Mouse (Mus musculus): ENCODE results near the gene Syt1. TPM values are rescaled to one million over a fixed set of nuclear protein-coding genes. Genes with fewer than 3 reads are reported as not detected.

Gene Syt1
- total RNA-seq, 2 experiments from 2014 or later = 0.13 to 0.15 TPM

- no peak for DNase-seq
Measured at GRCm38 (mm10) chr10:108638095-108638494, 372.7 kb downstream of the Syt1 start.

DNA sequence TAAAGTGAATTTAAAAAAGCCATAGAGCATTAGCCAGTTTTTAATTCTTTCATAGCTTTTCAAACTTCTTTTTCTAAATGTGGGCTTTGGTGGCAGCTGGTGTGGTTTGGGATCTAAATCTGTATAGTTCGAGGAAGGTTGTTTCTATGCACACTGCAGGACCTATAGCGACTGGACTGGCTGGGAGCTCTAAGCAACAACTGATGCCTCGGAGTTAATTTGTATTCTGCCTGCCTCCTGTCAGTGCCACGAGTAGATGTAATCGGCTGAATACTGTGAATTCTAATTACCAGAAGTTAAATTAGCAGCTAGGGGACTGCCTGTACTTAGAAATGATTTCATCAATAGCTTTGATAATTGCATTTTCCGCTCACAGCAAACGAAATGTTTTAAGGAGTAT, 374.7 kb downstream of the Syt1 start:
- DNase-seq = no peak

DNA sequence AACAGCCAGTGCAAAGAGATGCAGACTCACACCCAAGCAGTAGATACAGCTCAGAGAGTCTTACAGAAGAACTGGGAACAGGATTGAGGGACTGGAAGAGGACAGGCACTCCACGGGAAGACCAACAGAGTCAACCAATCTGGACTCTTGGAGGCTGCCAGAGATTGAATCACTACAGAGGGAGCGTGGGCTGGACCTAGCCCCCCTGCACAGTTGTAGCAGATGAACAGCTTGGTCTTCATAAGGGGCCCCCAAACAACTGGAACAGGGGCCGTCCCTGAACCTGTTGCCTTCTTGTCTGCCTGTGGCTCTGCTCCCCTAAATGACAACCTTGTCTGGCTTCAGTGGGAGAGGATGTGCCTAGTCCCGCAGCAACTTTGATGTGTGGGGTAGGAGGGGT, 375.2 kb downstream of the Syt1 start:
- no peak for DNase-seq

DNA sequence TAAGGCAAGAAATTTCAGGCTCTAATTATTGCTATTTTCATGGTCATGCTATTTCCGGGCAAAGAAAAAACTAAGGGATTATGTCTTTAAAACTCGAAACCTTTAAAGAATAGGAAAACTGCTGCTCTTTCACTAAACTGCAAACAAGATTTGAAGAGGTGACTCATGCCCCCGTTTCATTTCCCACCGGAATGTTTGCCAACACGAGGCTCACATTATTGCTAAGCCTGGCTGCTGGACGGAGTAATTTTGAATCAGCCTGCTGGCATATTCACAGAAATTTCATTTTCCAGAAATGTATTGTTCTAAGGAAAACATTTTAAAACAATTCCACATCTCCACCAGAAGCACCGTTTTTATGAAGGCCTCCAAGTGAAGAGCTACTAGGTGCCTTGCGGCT, 379.9 kb downstream of the Syt1 start:
- no peak for DNase-seq

GRCm38 (mm10) chr10:108626404-108626803, 384.4 kb downstream of the Syt1 start:
- no peak for DNase-seq

- no peak for DNase-seq
Measured at GRCm38 (mm10) chr10:108623002-108623401, 387.8 kb downstream of the Syt1 start.

GRCm38 (mm10) chr10:108619861-108620260, 390.9 kb downstream of the Syt1 start:
- DNase-seq = no peak

DNA sequence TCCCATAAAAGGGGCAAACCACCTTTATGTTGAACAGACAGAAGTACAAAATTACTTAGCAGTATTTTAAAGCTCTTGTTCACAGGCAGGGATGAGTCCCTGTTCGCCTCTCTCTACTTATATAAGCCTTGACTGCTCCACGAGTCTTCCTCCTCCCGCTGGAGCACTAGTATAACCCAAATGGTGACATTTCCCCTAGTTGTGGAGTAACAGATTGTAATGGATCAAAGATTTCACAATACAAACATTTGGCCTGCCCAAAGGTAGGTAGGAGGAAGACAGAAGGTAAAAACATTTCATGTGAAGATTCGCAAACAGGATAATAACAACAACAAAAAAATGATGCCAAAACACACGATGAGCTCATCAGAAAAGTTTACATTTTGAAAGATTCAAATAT, 391.6 kb downstream of the Syt1 start:
- DNase-seq = no peak

DNA sequence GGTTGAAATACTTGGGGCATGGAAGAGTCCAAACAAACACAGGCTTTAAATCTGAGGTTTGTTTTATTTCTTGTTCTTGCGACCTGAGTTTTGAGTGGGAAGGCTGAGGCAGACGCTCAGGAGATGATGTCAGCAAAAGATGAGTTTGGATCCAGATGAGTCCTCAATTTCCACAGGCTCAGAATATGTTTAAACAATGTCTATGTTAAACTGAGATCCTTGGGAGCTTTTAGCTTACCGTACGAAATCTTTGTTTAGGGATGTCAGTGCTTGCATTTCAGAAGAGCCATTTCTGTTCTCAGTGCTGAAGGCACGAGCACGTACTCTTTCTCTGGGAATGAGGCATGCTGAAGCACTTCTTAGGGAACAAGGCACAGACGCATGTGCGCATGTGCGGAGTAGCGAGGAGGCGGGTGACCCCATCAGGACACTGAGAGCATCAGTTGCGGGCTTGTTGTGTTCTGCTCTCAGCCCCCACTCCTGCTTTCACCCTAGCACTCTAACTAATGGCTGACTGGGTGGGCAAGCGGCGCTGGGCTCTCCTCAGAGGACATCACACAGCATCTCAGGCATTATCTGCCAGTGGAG, 400.6 kb downstream of the Syt1 start:
- DNase-seq = no peak

DNA sequence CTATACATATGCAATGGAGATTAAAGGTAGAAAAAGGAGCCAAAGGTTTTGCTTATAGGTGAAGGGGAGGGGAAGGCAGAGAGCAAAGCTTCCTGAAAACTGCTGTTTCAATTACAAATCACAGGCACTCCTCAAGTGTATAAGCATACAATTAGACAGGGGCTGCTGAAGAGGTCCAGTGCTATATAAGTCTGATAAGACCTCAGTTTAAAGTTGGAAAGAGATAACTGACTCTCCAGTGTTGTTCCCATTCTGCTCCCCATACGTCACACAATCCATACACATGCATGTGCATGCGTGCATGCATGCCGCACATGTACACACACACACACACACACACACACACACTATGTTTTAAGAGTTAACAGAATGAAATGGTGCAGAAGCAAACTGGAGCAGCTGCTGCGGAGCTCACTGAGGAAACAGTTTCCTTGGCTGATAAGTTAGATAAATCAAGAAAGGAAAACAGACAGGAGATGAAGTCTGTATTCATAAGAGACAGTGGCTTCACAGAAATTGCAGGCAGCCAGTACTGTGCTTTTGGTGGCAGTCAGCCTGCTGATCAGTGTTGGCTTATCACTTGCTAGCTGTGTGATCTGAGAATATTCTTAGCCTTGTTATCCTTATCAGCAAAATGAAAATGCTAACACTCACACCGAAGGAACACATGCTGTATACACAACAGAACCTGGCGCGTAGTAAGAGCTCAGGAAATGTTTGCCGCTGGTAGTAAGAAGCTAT, 408.9 kb downstream of the Syt1 start:
- DNase-seq = peak; percentile 3 to 6

DNA sequence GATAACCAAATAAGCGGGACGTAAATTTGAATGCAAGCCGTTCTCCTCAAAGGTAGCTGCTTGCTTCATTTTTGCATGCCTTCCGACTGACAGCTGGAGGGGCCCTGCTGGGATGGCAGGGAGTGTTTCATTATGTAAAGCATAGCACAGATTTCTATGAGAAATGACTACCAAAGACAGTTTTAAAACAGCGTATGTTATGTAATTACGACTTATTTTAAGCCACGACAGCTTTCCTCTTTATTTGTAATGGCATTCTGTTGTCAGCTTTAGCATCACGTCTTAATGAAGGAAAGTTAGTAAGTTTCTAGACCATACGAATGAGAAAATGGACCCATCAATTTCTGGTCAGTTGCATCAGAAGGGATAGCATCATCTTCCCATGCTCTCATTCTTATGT, 410.1 kb downstream of the Syt1 start:
- DNase-seq = no peak

GRCm38 (mm10) chr10:108597385-108597784, 413.4 kb downstream of the Syt1 start:
- DNase-seq = no peak

DNA sequence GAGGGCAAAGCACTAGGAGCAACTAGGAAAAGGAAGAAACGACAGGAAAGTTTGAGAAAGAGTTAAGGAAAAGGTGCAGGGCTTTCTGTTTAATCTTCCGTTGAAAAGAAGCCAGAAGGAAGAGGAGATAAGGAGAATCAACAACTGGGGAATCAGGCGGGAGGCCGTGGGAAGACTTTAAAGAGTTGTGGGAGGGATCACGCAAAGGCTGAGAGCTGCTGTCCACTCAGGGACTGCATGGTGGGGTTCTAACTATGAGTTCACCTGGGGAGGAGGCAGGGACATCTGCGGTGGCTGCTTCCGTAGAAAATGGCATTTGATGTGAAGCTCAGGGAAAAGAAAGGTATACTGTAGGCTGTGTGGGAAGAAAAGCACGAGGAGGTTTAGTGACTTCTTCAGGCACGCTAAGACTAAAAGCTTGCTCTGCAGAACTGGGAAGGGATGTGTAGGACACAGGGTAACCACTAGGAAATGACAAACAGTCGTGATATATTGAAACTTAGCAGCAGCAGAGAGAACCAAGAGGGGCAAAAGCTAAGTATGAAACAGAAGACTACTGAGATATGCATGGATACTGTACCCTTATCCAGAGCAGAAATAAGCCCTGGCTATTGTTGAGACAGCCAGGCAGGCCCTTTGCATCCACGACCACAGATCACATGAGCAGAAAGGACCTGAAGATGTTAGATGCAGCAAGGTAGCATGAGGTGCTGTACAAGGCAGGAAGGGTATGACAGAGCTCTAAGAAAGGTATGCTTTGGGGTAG, 414.4 kb downstream of the Syt1 start:
- no peak for DNase-seq

DNA sequence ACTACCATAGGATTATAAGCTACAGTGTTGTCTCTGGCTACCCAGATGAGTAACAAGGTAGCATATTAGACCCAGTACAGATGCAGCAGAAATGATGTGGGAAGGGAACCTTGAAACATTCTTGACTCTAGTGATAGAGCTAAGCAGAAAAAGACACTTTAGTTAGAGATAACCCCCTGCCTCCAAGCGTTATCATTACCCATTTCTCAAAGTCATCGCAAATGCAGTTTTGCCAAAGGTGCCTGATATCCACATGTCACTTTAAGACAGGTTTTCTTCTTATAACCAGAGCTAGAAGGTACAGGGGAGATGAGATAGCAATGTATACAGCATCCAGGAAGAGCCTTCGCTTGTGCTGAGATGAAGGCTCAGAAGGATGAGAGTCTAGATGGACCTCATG, 421.4 kb downstream of the Syt1 start:
- no peak for DNase-seq

DNA sequence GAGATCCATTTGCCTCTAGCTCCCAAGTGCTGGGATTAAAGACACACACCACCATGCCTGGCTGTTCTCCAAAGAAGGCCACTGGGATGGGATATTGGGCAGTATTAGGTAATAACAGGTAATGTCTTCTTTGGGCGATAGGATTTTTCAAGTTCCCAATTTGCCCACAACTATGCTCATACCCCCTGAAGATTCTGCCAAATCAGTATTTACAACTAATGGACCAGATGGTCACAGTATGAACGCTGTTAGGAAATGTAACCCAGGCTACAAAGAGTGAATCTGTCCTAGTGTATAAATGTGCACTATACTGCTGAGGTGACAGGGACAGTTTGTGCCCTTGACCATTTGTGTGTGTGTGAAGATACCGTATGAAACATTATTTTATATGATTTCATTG, 421.9 kb downstream of the Syt1 start:
- DNase-seq = no peak

- DNase-seq = no peak
Measured at GRCm38 (mm10) chr10:108583694-108584093, 427.1 kb downstream of the Syt1 start.

- no peak for DNase-seq
Measured at GRCm38 (mm10) chr10:108582397-108582730, 428.4 kb downstream of the Syt1 start.

- DNase-seq = no peak
Measured at GRCm38 (mm10) chr10:108581555-108582396, 429.0 kb downstream of the Syt1 start.

- DNase-seq = no peak
Measured at GRCm38 (mm10) chr10:108580786-108581420, 429.9 kb downstream of the Syt1 start.

DNA sequence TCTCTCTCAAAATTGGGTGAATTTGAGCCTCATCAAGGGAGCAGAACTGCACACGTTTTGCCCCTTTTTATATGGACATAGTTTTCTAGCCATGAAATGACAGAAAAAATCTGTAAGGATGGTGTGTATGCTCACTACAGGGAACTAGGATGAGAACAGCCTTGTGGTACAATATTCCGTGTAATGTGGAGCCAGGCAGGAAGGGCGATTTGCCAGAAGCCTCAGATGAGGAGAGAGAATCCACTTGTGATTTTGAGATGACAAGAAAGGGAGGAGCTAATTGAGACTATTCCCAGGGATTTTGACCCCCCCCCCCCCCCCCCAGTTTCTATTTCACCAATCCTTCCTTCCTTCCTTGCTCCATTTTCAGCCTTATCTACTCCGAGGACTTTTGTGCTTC, 431.4 kb downstream of the Syt1 start:
- no peak for DNase-seq

- DNase-seq = no peak
Measured at GRCm38 (mm10) chr10:108577611-108578010, 433.2 kb downstream of the Syt1 start.

DNA sequence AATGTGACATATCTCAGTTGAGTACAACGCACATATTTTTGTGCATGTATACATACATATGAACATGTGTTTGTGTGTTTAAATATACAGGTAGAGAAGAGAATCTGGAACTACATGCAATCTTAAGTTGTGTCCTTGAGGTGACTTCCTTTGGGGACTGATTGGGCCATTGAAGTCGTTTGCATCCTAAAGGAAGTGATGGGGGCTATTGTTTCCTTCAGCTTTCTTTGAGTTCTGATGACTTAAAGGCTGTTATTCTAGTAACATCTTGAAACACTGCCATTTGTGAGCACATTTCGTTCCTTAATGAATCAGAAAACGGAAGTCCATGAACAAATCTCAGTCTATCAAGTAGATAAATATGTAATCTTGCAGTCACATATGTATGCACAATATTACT, 438.0 kb downstream of the Syt1 start:
- DNase-seq = no peak
